8 mouse cellular contexts compared by ENCODE assay signal in the genomic region with DNA sequence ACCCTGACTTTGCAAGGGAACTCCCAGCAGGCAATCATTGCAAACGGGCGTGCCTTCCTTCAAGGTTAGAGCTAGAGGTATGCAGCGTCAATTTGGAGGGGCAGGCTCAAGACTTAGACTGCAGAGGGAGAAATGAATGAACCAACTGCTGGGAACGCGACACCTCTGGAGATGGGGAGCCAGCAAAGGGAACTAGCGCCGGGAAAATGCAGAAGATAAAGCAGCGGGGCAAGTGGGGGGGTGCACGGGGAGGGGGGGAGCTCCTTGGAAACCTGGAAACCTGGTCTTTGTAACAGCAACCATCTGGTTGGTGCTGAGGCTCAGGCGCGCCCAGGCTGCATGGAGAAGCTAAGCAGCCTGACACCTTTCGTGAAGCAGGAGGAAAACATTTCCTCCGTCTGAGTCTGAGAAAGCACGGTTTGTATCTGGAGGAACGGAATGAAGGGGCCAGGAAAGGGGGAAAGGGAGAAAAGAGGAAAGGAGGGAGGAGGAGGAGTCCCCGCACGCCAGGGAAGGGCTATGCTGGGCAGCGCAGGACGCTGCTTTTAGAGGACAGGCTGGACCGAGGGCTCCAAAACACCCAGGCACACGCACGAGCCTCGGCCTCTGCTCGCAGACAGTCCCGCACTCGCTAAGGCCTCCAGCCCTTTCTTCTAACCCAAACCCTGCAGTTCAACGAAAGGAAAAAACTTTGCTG. TPM values are rescaled to one million over a fixed set of nuclear protein-coding genes. Genes with fewer than 3 reads are reported as not detected.
DNase-seq lines count a peak whose midpoint lies in the region; ATAC-seq and TF ChIP-seq lines count a peak whose summit lies in the region.

No protein-coding gene starts in this region.

- peaks cover 8% of the 10 kb centered on the region; the same call in 1 of the 2 replicates for H3K4me1 ChIP-seq in heart, adult 2 months (ENCODE audit: control insufficient read depth, insufficient read depth, low read length)
- peaks cover 0 to 2% of the 10 kb centered on the region in 2 experiments; a peak in 2 of 4 replicates for H3K4me1 ChIP-seq in ES-E14 (ENCODE audit: control insufficient read depth in 2 of 2, insufficient read depth in 2 of 2, low read length in 2 of 2, poor library complexity in 1 of 2)
- peaks cover 40% of the 10 kb centered on the region for H3K4me1 ChIP-seq in embryonic facial prominence, embryonic 14.5 days (ENCODE audit: control insufficient read depth, insufficient read depth, low read length)
- H3K4me1 ChIP-seq in intestine, embryonic 16.5 days (ENCODE audit: control insufficient read depth, insufficient read depth, low read length), result peaks cover 21% of the 10 kb centered on the region
- H3K4me1 ChIP-seq in stomach, embryonic 15.5 days, result 0 out of 2 replicates have a peak, but pooled peaks cover 4% of the 10 kb centered on the region

- no peaks in the 10 kb centered on the region for H3K9me3 ChIP-seq in ES-E14 (ENCODE audit: control insufficient read depth, insufficient read depth, low read depth, low read length)
- H3K9me3 ChIP-seq in embryonic facial prominence, embryonic 14.5 days (ENCODE audit: control insufficient read depth, low read length), result no peaks in the 10 kb centered on the region
- no peaks in the 10 kb centered on the region for H3K9me3 ChIP-seq in intestine, embryonic 16.5 days (ENCODE audit: control insufficient read depth, low read length)
- H3K9me3 ChIP-seq in stomach, embryonic 15.5 days, result no peaks in the 10 kb centered on the region

- in situ Hi-C loops in ES-E14 (cut with MboI; ENCODE audit: low sequenced_read_pairs in 2 of 2, unreplicated experiment in 2 of 2), result no loop called here

- peak overlapping the region; percentile 99 for H3K27ac ChIP-seq in heart, adult 2 months
- no peak overlapping the region for H3K27ac ChIP-seq in ES-E14 (ENCODE audit: insufficient read depth, low read depth, low read length, poor library complexity, severe bottlenecking)
- H3K27ac ChIP-seq in embryonic facial prominence, embryonic 14.5 days (replicated peaks; ENCODE audit: low read depth, low read length), result peak overlapping the region; percentile 100
- H3K27ac ChIP-seq in intestine, embryonic 16.5 days (ENCODE audit: low read length), result peak overlapping the region; percentile 100
- peak overlapping the region; percentile 100 for H3K27ac ChIP-seq in stomach, embryonic 15.5 days

- H3K4me3 ChIP-seq in heart, adult 2 months, result peak overlapping the region; percentile 96
- H3K4me3 ChIP-seq in ES-E14 (ENCODE audit: insufficient read depth in 1 of 2, low read depth in 1 of 2, low read length in 2 of 2, poor library complexity in 1 of 2, severe bottlenecking in 1 of 2), result peak overlapping the region; percentile 69 to 93
- peak overlapping the region; percentile 97 for H3K4me3 ChIP-seq in embryonic facial prominence, embryonic 14.5 days (ENCODE audit: low read depth, low read length)
- H3K4me3 ChIP-seq in intestine, embryonic 16.5 days (ENCODE audit: low read length), result peak overlapping the region; percentile 93
- peak overlapping the region; percentile 90 for H3K4me3 ChIP-seq in stomach, embryonic 15.5 days (replicated peaks)

- peak overlapping the region; percentile 83 for H3K4me2 ChIP-seq in embryonic facial prominence, embryonic 14.5 days (ENCODE audit: low read depth, low read length)
- H3K4me2 ChIP-seq in intestine, embryonic 16.5 days (ENCODE audit: low read depth, low read length), result peak overlapping the region; percentile 87
- peak overlapping the region; percentile 76 for H3K4me2 ChIP-seq in stomach, embryonic 15.5 days

- TF ChIP-seq EP300 in heart, adult 2 months (IDR thresholded peaks at IDR 0.05; ENCODE audit: insufficient read depth, low read depth, low read length), result no peak; the same call in 1 of the 2 replicates

- no peak for TF ChIP-seq POLR2A in heart, adult 2 months (IDR thresholded peaks at IDR 0.05; ENCODE audit: insufficient read depth, low read depth, low read length)

- ATAC-seq in embryonic facial prominence, embryonic 14.5 days (ENCODE audit: low read depth), result no peak
- peak; percentile 10 for ATAC-seq in intestine, embryonic 16.5 days
- no peak for ATAC-seq in stomach, embryonic 15.5 days (ENCODE audit: insufficient read depth, low FRiP score, low read depth)

- H3K79me2 ChIP-seq in heart, adult 2 months (replicated peaks; ENCODE audit: control insufficient read depth, insufficient read depth, low read length), result no peaks in the 10 kb centered on the region; the same call in 1 of the 2 replicates

- intact Hi-C loops in heart, adult 2 months (cut with DNase I), result loop anchor here (2.0 to 5.0 kb wide), 4 partner anchors 80 to 310 kb away; no protein-coding TSS in a partner anchor

- H3K36me3 ChIP-seq in heart, adult 2 months (ENCODE audit: control insufficient read depth, insufficient read depth, low read length), result peaks cover 14% of the 10 kb centered on the region
- H3K36me3 ChIP-seq in ES-E14 (ENCODE audit: control insufficient read depth, insufficient read depth, low read length, poor library complexity, severe bottlenecking), result no peaks in the 10 kb centered on the region; the same call in 1 of the 2 replicates
- H3K36me3 ChIP-seq in embryonic facial prominence, embryonic 14.5 days (ENCODE audit: control insufficient read depth, insufficient read depth, low read length), result no peaks in the 10 kb centered on the region
- no peaks in the 10 kb centered on the region for H3K36me3 ChIP-seq in intestine, embryonic 16.5 days (ENCODE audit: control insufficient read depth, insufficient read depth, low read length)
- H3K36me3 ChIP-seq in stomach, embryonic 15.5 days, result no peaks in the 10 kb centered on the region

- WGBS in heart, adult 2 months, result 2% methylated on average over 27 of the region's 27 CpGs
- under 1% methylated on average over 26 of the region's 27 CpGs for WGBS in embryonic facial prominence, embryonic 14.5 days
- 2% methylated on average over 27 of the region's 27 CpGs for WGBS in intestine, embryonic 16.5 days
- under 1% methylated on average over 27 of the region's 27 CpGs for WGBS in stomach, embryonic 15.5 days

- peak; percentile 16 to 45 for DNase-seq in heart, adult 2 months
- DNase-seq in heart, adult 18-20 months, result no peak
- peak; percentile 48 for DNase-seq in ES-E14 (ENCODE audit: low read depth, low spot score)
- DNase-seq in embryonic facial prominence, embryonic 14.5 days (ENCODE audit: low spot score), result peak; percentile 71
- peak; percentile 30 for DNase-seq in lung, postnatal 36 days
- DNase-seq in frontal cortex, postnatal 14 days (ENCODE audit: low spot score in 2 of 2), result no peak

- TF ChIP-seq CTCF in heart, adult 2 months (IDR thresholded peaks at IDR 0.05), result no peak

- peak overlapping the region; percentile 84 for H3K9ac ChIP-seq in heart, adult 2 months (ENCODE audit: low read depth, low read length)
- H3K9ac ChIP-seq in ES-E14 (ENCODE audit: insufficient read depth, low read depth, low read length, poor library complexity, severe bottlenecking), result peak overlapping the region; percentile 85; the same call in 1 of the 2 replicates
- H3K9ac ChIP-seq in embryonic facial prominence, embryonic 14.5 days (ENCODE audit: low read depth, low read length), result peak overlapping the region; percentile 99
- H3K9ac ChIP-seq in intestine, embryonic 16.5 days (ENCODE audit: low read depth, low read length), result peak overlapping the region; percentile 96
- peak overlapping the region; percentile 90 for H3K9ac ChIP-seq in stomach, embryonic 15.5 days

- H3K27me3 ChIP-seq in heart, adult 2 months (ENCODE audit: control insufficient read depth, insufficient read depth, low read length), result no peaks in the 10 kb centered on the region
- H3K27me3 ChIP-seq in embryonic facial prominence, embryonic 14.5 days (replicated peaks; ENCODE audit: control insufficient read depth, insufficient read depth, low read length), result no peaks in the 10 kb centered on the region
- H3K27me3 ChIP-seq in intestine, embryonic 16.5 days (replicated peaks; ENCODE audit: control insufficient read depth, insufficient read depth, low read length), result no peaks in the 10 kb centered on the region
- H3K27me3 ChIP-seq in stomach, embryonic 15.5 days (replicated peaks), result no peaks in the 10 kb centered on the region

TF ChIP-seq in ES-E14, 5 proteins besides CTCF, POLR2A, EP300 and RAD21:
- no peak for TF ChIP-seq ZNF384 (IDR thresholded peaks at IDR 0.05; ENCODE audit: low read depth, low read length)
- TF ChIP-seq ZC3H11A (IDR thresholded peaks at IDR 0.05; ENCODE audit: borderline replicate concordance, low read depth, low read length), result no peak
- no peak for TF ChIP-seq HCFC1 (IDR thresholded peaks at IDR 0.05; ENCODE audit: borderline replicate concordance, insufficient read depth, low read length)
- TF ChIP-seq CHD2 (IDR thresholded peaks at IDR 0.05; ENCODE audit: low read depth, low read length), result no peak
- TF ChIP-seq MAFK (IDR thresholded peaks at IDR 0.05; ENCODE audit: insufficient read depth, low read depth, low read length), result no peak
TF ChIP-seq in ES-E14: peak in this region for 0.

RNA-seq across cellular contexts. Expression of gene Adgrl2, which starts 3.3 kb away (rescaled TPM):
- 10 to 100 TPM; 52.3 to 55.2 TPM for total RNA-seq in heart, adult 2 months (2021)
- polyA plus RNA-seq in heart, adult 2 months (2012; rRNA removed), result 29.5 and 46.9 TPM in 2 replicates
- total RNA-seq in heart, adult 18-20 months (2021), result 10 to 100 TPM; 45.9 to 50.0 TPM
- 29.9 and 36.6 TPM in 2 replicates for total RNA-seq in ES-E14 (2012; rRNA removed)
- 80.2 and 91.6 TPM in 2 replicates for polyA plus RNA-seq in embryonic facial prominence, embryonic 14.5 days (2014; fragmentation: Nextera tagmentation; extraction: Ambion mirVana)
- 24.4 and 26.8 TPM in 2 replicates for polyA plus RNA-seq in intestine, embryonic 16.5 days (2015; fragmentation: Nextera tagmentation; extraction: Ambion mirVana)
- polyA plus RNA-seq in stomach, embryonic 15.5 days (2015; fragmentation: Nextera tagmentation; extraction: Ambion mirVana), result 46.2 and 47.7 TPM in 2 replicates

Comparison
In these comparisons a context has a peak if more than half of its experiments do, and no peak if none do; other contexts are left out.
1. DNase-seq: peak in heart, adult 2 months (2 of 2), ES-E14 (single experiment), embryonic facial prominence, embryonic 14.5 days (single experiment) and lung, postnatal 36 days (single experiment); none in heart, adult 18-20 months (0 of 2) and frontal cortex, postnatal 14 days (0 of 2).
2. Peak in every context shown above with its lines, with median percentiles within 50 percentile points of each other: H3K4me3 ChIP-seq, H3K9ac ChIP-seq and H3K4me2 ChIP-seq.